Mouse (Mus musculus) neural tube, embryonic 15.5 days (tissue): Measurements from ENCODE around the gene Tectb. TPM values are rescaled to one million over a fixed set of nuclear protein-coding genes. Genes with fewer than 3 reads are reported as not detected.
A peak's percentile ranks its signal among the peaks of the same experiment; 100 is the strongest.
"Not testable (repeated sequence)": the region's sequence is repeated elsewhere in the genome, so short reads cannot be mapped to it uniquely, and the experiment has no call there.

Experiments used
- ATAC-seq: fragments of 200-750 bp; cut with Nextera tagmentation; 2 replicates; pipeline ENCODE4 v1.8.0; 2017; ENCODE audit warnings: mild to moderate bottlenecking, moderate TSS enrichment, moderate library complexity; ENCODE audit not compliant: low FRiP score
- H3K27ac ChIP-seq: fragments of 300-500 bp; sonication (generic); replicated peaks from 2 replicates; pipeline ENCODE4 v1.5.1; 2015; ENCODE audit warnings: mild to moderate bottlenecking, inconsistent platforms
- H3K27me3 ChIP-seq: fragments of 300-500 bp; sonication (generic); replicated peaks from 2 replicates; pipeline ENCODE4 v1.6.1; 2015; ENCODE audit warnings: inconsistent platforms
- H3K36me3 ChIP-seq: fragments of 300-500 bp; sonication (generic); 2 replicates; pipeline ENCODE4 v1.6.1; 2015; ENCODE audit warnings: inconsistent platforms
- H3K4me1 ChIP-seq: fragments of 300-500 bp; sonication (generic); 2 replicates; pipeline ENCODE4 v1.6.1; 2015; ENCODE audit warnings: inconsistent platforms
- H3K4me2 ChIP-seq: fragments of 300-500 bp; sonication (generic); 2 replicates; pipeline ENCODE4 v1.6.1; 2015; ENCODE audit warnings: inconsistent platforms, mild to moderate bottlenecking, moderate library complexity
- H3K4me3 ChIP-seq: fragments of 300-500 bp; sonication (generic); replicated peaks from 2 replicates; pipeline ENCODE4 v1.5.1; 2015; ENCODE audit warnings: mild to moderate bottlenecking, inconsistent platforms
- H3K9ac ChIP-seq: fragments of 300-500 bp; sonication (generic); replicated peaks from 2 replicates; pipeline ENCODE4 v1.6.1; 2015; ENCODE audit warnings: mild to moderate bottlenecking, inconsistent platforms
- H3K9me3 ChIP-seq: fragments of 300-500 bp; sonication (generic); replicated peaks from 2 replicates; pipeline ENCODE4 v1.6.1; 2016; ENCODE audit warnings: inconsistent platforms
- WGBS: fragments of 180-500 bp; shearing (Covaris S2); methylation state at CpG from one replicate; pipeline ENCODE4 v1.1.7; 2015; ENCODE audit warnings: mixed read lengths; 5-methylcytosine and 5-hydroxymethylcytosine counted together
- polyA plus RNA-seq: library from polyadenylated mRNA; unstranded; fragments of >200 nt; fragmentation: Nextera tagmentation; extraction: Ambion mirVana; gene quantifications from 2 replicates; pipeline ENCODE4 v1.2.1, GENCODE M21; 2015

Tectb gene
- polyA plus RNA-seq, 1 experiment from 2014 or later: not detected

GRCm38 (mm10) chr19:55165954-55166353 is 14.6 kb upstream of the Tectb start:
- H3K4me1 ChIP-seq: no peaks in the 10 kb centered on the region
- no peak for ATAC-seq
- WGBS: 72% methylated on average over 4 of the region's 4 CpGs
- H3K9me3 ChIP-seq: 0 out of 2 replicates have a peak, but pooled peaks cover 10% of the 10 kb centered on the region
- H3K27ac ChIP-seq: no peak overlapping the region
- no peak overlapping the region for H3K4me3 ChIP-seq
- H3K27me3 ChIP-seq: no peaks in the 10 kb centered on the region
- no peak overlapping the region for H3K9ac ChIP-seq
- no peak overlapping the region for H3K4me2 ChIP-seq
- no peaks in the 10 kb centered on the region for H3K36me3 ChIP-seq

DNA sequence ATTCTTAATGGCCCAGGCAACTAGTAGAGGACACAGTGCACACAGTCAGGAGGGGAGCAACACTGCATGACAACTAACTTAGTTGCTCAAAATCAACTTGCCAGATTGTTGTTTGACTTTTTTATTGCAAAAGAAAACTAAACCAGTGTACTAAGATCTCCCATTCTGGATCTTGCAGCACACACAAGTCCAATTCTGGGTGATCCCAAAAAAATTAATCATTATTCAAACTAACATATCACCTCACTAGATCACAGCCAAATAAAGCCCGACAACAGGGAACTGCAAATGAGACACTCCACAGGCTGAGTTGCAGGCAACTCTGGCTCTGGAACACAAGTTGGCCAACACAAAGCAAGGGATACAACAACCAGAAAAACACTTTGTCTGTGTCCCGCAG is 13.8 kb upstream of the Tectb start:
- Histone ChIP-seq H3K4me2 (no peak overlapping the region), H3K9me3 (0 out of 2 replicates have a peak, but pooled peaks cover 10% of the 10 kb centered on the region), H3K27ac (no peak overlapping the region), H3K27me3 (no peaks in the 10 kb centered on the region), H3K4me3 (no peak overlapping the region), H3K36me3 (no peaks in the 10 kb centered on the region), H3K4me1 (no peaks in the 10 kb centered on the region), H3K9ac (no peak overlapping the region)
- no peak for ATAC-seq
- WGBS: 92% methylated on average over 2 of the region's 2 CpGs

- Histone ChIP-seq H3K9me3 (0 out of 2 replicates have a peak, but pooled peaks cover 10% of the 10 kb centered on the region), H3K4me3 (no peak overlapping the region), H3K9ac (no peak overlapping the region), H3K27ac (no peak overlapping the region), H3K27me3 (no peaks in the 10 kb centered on the region), H3K36me3 (no peaks in the 10 kb centered on the region), H3K4me2 (no peak overlapping the region), H3K4me1 (no peaks in the 10 kb centered on the region)
- WGBS: 56% methylated on average over 2 of the region's 2 CpGs
- no peak for ATAC-seq
These were observed 12.8 kb upstream of the Tectb start for GRCm38 (mm10) chr19:55167741-55168140.

DNA sequence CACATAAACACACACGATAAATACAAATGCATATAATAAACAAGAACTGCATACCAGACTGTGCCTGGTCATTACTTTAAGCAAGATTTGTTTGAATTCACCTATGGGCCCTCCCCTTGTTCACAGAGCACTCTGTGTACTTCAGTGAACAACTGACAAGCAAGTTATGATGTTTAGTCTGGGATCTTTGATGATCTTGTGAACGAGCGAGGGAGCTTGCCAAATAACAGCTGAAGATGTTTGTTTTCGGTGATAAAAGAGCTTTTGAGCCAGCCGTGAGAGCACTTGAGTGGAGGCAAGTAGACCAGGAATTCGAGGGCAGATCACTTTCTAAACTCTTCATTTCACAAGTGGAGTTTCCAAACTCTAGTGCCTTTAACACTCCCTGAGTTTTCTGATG is 12.2 kb upstream of the Tectb start:
- H3K27me3 ChIP-seq: no peaks in the 10 kb centered on the region
- 0 out of 2 replicates have a peak, but pooled peaks cover 10% of the 10 kb centered on the region for H3K9me3 ChIP-seq
- H3K27ac ChIP-seq: no peak overlapping the region
- H3K9ac ChIP-seq: no peak overlapping the region
- H3K4me3 ChIP-seq: no peak overlapping the region
- no peak for ATAC-seq
- H3K36me3 ChIP-seq: no peaks in the 10 kb centered on the region
- WGBS: 74% methylated on average over 6 of the region's 6 CpGs
- no peak overlapping the region for H3K4me2 ChIP-seq
- no peaks in the 10 kb centered on the region for H3K4me1 ChIP-seq

DNA sequence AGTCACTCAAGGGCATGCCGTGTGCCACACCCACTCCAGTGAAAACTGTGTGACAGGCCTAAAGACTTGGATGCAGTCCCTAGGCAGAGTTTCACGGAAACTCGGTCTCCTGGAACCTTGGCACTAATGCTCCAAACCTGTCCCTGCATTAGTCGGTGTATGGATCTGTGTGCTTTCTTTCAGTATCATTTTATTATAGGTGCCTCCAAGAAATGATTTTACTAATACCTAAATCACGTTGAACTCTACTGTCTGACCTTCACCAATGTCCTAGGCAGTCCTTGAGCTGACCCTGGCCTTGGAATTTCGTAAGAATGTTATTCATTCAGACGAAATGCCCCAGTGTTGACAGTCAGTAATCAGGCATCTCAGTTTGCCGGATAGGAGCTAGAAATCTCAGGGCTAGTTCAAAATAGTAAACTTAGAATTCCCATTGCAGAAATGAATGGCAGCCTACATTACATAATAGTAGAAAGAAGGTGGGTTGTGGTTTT is 11.2 kb upstream of the Tectb start:
- not testable (repeated sequence) for H3K27me3 ChIP-seq, H3K4me3 ChIP-seq, H3K4me1 ChIP-seq, H3K9ac ChIP-seq, ATAC-seq, H3K27ac ChIP-seq, H3K4me2 ChIP-seq, H3K36me3 ChIP-seq
- WGBS: 93% methylated on average over 8 of the region's 8 CpGs
- H3K9me3 ChIP-seq: 0 out of 2 replicates have a peak, but pooled peaks cover 10% of the 10 kb centered on the region

GRCm38 (mm10) chr19:55170399-55170798 is 10.1 kb upstream of the Tectb start:
- Histone ChIP-seq H3K36me3 (no peaks in the 10 kb centered on the region), H3K9ac (no peak overlapping the region), H3K27ac (no peak overlapping the region), H3K9me3 (0 out of 2 replicates have a peak, but pooled peaks cover 10% of the 10 kb centered on the region), H3K4me3 (no peak overlapping the region), H3K4me1 (no peaks in the 10 kb centered on the region), H3K27me3 (no peaks in the 10 kb centered on the region), H3K4me2 (no peak overlapping the region)
- no peak for ATAC-seq

DNA sequence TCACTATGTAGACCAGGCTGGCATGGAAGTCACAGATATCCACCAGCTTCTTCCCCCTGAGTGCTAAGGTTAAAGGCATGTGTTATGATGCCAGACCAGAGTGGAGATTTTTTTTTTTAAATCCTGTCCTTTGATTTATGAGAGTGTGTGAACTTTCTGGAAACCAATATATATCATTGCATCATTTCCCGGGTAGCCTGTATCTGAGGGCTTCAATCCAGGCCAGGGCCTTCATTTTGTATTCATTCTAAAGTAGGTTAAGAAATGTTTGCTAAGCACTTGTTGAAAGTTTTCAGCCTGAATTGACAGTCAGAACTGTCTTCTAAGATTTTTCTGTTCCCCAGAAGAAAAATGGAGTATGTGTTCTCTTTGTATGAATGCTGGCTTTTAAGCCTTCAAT is 8.9 kb upstream of the Tectb start:
- WGBS: 92% methylated on average over 1 of the region's 1 CpGs
- no peak overlapping the region for H3K4me2 ChIP-seq
- no peak for ATAC-seq
- H3K9ac ChIP-seq: no peak overlapping the region
- no peaks in the 10 kb centered on the region for H3K4me1 ChIP-seq
- H3K9me3 ChIP-seq: 0 out of 2 replicates have a peak, but pooled peaks cover 10% of the 10 kb centered on the region
- H3K27me3 ChIP-seq: no peaks in the 10 kb centered on the region
- H3K36me3 ChIP-seq: no peaks in the 10 kb centered on the region
- H3K4me3 ChIP-seq: no peak overlapping the region
- H3K27ac ChIP-seq: no peak overlapping the region

- Histone ChIP-seq H3K36me3 (no peaks in the 10 kb centered on the region), H3K27ac (no peak overlapping the region), H3K9me3 (no peaks in the 10 kb centered on the region), H3K4me3 (no peak overlapping the region), H3K4me2 (no peak overlapping the region), H3K27me3 (no peaks in the 10 kb centered on the region), H3K9ac (no peak overlapping the region), H3K4me1 (no peaks in the 10 kb centered on the region)
- 96% methylated on average over 3 of the region's 3 CpGs for WGBS
- no peak for ATAC-seq
These were observed 3.4 kb upstream of the Tectb start for GRCm38 (mm10) chr19:55177143-55177542.

DNA sequence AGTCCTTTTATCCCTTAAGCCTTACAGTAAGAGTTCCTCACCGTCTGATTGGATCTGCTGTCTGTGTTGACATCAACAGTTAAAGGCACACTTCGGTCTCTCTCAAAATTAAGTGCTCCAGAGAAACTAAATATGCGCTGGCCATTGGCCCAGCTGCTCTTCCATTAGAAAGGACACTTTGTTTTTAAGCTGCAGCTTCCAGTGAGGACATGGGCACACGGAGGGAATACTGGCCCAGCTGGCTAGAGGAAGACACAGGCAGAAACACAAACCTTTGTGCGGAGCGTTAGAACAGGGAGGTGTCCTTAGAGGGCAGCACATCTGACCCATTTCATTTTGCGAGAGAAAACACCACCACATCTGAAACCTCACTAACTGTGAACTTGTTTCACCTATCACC is 3.9 kb downstream of the Tectb start:
- Histone ChIP-seq H3K4me3 (no peak overlapping the region), H3K36me3 (no peaks in the 10 kb centered on the region), H3K27me3 (no peaks in the 10 kb centered on the region), H3K9me3 (no peaks in the 10 kb centered on the region), H3K4me1 (peaks cover 7% of the 10 kb centered on the region; the same call in 1 of the 2 replicates), H3K9ac (no peak overlapping the region), H3K27ac (no peak overlapping the region), H3K4me2 (no peak overlapping the region)
- 61% methylated on average over 7 of the region's 7 CpGs for WGBS
- ATAC-seq: no peak

- Histone ChIP-seq H3K4me1 (peaks cover 7% of the 10 kb centered on the region; the same call in 1 of the 2 replicates), H3K36me3 (no peaks in the 10 kb centered on the region), H3K27me3 (no peaks in the 10 kb centered on the region), H3K27ac (peak overlapping the region; percentile 51; the same call in 1 of the 2 replicates), H3K4me3 (no peak overlapping the region), H3K9me3 (no peaks in the 10 kb centered on the region), H3K4me2 (no peak overlapping the region), H3K9ac (no peak overlapping the region)
- peak; percentile 84 for ATAC-seq
- 49% methylated on average over 7 of the region's 7 CpGs for WGBS
These were observed 4.5 kb downstream of the Tectb start for GRCm38 (mm10) chr19:55185074-55185473.

GRCm38 (mm10) chr19:55185651-55186050 is 5.1 kb downstream of the Tectb start:
- peak; percentile 86 for ATAC-seq
- Histone ChIP-seq H3K27me3 (no peaks in the 10 kb centered on the region), H3K4me2 (no peak overlapping the region), H3K4me3 (no peak overlapping the region), H3K27ac (peak overlapping the region; percentile 51; the same call in 1 of the 2 replicates), H3K9me3 (no peaks in the 10 kb centered on the region), H3K9ac (no peak overlapping the region), H3K4me1 (peaks cover 7% of the 10 kb centered on the region; the same call in 1 of the 2 replicates), H3K36me3 (no peaks in the 10 kb centered on the region)
- WGBS: 30% methylated on average over 3 of the region's 3 CpGs

DNA sequence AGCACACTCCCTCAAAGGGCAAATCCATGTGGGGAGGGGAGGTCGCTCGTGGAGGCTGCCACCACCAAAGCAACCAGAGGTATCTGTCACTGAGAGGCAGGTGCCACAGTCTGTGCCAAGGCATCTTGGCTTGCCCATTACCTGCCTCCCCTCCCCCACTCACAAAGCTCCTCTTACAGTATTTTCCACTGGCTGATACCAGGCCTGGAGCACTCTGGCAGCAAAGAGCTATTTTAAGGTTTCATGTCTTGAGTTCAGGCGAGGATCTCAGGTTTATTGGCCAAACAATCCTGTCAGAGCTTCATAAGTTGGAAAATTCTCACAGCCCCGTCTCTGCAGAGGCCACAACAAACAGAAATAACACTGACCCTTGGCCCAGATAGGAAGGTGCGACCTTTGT is 9.5 kb downstream of the Tectb start:
- Histone ChIP-seq H3K27ac (no peak overlapping the region), H3K27me3 (no peaks in the 10 kb centered on the region), H3K36me3 (no peaks in the 10 kb centered on the region), H3K4me2 (no peak overlapping the region), H3K9ac (no peak overlapping the region), H3K4me3 (no peak overlapping the region), H3K4me1 (peaks cover under 1% of the 10 kb centered on the region; the same call in 1 of the 2 replicates), H3K9me3 (no peaks in the 10 kb centered on the region)
- ATAC-seq: no peak
- 90% methylated on average over 5 of the region's 5 CpGs for WGBS
